Mouse (Mus musculus): Measurements from ENCODE around the gene Ttll5.

The Ttll5 gene

DNA sequence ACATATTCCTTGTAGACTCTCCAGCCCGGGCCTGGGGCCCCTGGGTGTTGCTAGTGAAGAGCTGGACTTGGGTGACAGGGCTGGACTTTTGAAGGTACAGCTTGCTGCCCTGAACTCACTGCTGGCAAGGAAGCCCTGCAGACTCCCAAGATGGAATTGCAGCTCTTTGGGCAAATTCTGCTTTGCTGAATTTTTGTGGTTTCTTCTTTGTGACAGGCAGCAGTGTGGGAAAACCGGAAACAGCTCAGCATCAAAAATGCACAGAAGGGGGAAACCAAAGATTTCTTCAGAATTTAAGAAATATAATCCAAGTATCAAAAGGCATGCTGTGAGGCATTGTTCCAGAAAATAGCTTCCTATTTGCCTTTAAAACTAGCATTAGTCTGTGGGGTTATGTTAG lies 189.7 kb downstream of the Ttll5 start:
- no peak for DNase-seq (ENCODE audit: low spot score in 2 of 2)

DNA sequence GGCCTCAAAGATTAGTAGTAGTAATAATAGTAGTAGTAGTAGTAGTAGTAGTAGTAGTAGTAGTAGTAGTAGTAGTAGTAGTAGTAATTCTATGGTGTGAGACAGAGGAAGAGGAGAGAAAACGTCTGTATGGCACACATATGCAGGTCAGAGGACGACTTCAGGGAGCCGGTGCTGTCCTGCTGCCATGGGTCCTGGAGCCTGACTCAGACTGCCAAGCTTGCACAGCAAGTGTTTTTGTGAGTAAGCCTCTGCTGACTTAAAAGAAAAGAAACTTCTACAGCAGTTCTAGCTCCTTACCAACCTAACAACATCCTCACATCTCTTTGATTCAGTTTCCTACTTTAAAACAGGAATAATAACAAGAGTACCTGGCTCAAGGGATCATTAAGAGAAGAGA lies 190.2 kb downstream of the Ttll5 start:
- no peak for DNase-seq (ENCODE audit: low spot score in 2 of 2)

DNA sequence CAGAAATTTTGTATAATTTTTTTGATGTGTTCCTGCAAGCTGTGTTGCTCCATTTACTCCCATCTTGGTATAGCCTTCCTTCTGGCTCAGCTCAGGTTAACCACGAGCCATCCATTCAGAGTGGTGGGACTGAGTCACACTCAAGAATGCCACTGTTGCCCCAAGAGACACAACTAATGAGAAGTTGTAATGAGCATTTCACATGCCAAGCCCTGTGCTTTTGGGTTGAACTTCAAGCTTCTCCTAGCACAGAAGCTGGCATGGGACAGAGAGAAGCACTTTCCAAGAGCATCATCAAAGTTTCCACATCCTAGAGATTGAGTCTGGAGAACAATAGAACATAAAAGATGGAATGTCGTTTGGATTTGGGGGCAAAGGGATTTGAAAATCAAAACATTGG lies 190.7 kb downstream of the Ttll5 start:
- DNase-seq (ENCODE audit: low spot score in 2 of 2), result no peak

DNA sequence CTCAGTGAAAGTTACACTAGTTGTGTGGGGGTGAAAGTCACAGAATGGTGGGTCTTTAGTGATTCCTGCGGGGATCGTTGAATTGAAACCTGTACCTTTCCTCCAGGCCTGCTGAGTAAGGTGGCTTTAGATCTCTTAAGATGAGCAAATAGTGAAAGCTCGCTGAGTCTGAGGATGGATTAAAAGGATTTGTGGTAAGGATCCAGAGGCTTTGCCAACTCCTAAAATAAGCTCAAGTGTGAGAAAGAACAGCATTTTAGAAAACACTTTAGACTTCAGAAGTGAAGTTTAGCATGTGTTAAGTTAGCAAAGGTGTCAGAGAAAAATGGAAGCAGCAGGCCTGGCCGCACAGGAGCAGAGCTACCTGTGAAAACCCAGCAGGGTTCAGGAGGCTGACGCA lies 192.9 kb downstream of the Ttll5 start:
- DNase-seq (ENCODE audit: low spot score in 2 of 2), result no peak

DNA sequence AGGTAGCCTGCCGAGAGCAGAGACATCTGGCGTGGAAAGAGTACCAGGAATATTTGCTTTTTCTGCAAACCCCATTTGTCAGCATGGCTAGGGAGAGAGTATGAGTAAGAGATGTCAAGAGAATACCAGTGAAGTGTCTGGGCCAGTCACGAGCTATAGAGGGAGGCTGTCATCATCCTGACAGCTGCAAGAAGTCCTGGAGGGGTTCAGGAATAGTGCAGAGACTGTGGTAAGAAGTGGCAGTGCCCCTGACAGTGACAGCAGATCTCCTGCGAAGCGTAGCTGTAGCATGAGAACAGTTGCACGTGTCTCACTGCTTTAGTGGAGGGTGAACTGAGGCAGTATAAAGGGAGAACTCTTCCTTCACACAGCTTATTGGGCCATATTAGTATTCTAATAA lies 197.1 kb downstream of the Ttll5 start:
- DNase-seq (ENCODE audit: low spot score in 2 of 2), result no peak

DNA sequence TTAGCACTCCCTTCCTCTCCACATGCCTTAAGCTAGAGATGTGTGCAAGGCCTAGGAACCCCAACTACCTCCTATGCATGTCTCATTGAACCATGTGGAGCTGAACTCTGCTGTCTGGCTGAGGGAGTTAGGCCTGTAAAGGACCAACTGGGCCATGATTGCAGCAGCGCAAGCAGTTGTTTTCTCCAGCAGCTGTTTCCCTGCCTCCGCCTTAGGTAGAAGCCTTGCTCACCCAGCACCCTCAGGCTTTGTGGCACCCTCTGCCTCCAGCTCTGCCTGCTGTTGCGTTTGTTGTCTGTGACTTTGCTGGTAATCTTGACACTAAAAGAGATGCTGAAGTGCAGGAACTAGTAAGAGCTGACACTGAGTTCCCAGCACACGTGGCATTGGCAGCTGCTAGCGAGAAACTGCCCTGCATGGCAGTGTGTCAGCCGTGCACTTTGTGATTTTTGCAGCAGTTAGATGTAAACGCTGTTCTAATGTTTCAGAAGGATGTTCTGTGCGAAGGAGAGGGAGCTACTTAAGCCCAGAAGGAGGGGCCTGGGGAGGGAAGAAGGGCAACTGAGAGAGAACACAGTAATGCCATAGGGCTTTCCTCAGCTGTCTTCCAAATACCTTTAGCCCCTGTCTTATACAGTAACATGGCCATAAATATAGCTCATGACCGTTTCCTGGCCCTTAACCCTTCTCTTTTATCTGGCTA lies 198.0 kb downstream of the Ttll5 start:
- no peak for DNase-seq (ENCODE audit: low spot score in 2 of 2)

DNA sequence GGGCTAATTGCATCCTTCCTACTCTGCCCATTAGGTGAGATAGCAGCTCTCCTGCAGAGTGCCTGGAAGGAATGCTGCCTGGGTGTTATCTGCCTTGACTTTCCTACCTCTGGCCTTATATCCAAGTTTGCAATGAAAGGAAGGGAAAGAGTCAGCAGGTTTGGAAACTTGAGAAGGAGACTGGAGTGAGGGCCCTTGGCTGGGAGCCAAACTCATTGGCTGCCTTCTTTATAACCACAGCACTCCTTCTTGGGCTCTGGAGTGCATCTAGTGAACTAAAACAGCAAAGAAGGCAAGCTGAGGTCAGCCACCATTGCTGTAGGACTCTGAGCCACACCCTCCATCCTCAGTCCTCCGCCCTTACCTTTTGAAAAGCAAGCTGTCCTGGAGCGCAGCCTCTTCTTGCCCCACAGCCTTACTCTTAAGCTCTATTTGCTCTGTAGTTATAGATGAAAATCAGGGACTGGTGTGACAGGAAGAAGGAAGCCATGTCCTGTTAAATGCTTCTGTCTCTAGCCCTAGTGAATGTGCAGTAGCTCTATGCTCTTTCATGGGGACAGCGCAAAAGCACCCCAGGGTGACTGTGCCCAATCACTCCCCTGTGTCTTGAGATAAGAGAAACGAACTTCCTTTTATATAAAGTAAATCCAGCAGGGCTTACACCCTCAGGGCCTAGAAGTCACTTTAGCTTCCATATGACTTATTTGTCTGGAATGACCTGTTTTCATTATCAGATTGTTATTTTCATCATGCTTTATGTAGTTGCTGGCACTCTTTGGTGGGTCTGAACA lies 198.8 kb downstream of the Ttll5 start:
- no peak for DNase-seq (ENCODE audit: low spot score in 2 of 2)

DNA sequence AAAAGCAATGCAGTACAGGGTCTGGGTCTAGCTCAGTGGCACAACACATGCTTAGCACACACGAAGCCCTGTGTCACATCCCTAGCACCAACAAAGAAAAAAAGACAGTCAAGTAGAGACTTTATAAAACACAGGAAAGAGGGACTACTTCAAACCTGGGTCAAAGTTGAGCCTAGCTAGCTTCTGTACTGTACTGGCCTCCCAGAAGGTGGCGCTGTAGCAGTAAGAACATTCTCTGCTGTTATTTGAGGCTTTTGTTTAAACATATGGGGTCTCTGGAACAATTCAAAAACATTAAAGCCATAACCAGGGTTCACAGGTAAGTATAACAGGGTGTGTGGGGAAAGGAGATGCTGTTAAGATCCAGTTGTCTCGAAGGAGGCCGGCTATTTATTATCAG lies 200.0 kb downstream of the Ttll5 start:
- peak in 1 of 2 experiments; percentile 35 for DNase-seq (ENCODE audit: low spot score in 2 of 2)

DNA sequence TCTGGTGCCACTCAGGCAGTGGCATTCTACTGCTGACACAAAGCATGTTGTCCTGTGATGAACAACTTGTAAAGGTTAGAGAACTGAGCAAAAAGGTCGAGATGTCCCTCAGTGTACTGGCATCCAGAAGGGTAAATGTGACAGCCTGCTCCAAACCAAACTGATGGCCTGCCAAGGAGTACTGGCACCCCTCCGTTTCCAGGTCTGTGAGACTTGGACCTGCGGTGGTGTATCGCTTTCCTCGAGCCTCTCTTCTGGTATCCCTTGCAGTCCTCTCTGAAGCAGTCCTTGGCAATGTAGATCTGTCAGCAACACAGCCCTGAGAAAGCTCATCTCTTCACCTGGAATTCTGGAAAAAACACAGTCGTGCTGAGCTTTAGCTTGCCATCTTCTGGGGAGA lies 201.0 kb downstream of the Ttll5 start:
- no peak for DNase-seq (ENCODE audit: low spot score in 2 of 2)

DNA sequence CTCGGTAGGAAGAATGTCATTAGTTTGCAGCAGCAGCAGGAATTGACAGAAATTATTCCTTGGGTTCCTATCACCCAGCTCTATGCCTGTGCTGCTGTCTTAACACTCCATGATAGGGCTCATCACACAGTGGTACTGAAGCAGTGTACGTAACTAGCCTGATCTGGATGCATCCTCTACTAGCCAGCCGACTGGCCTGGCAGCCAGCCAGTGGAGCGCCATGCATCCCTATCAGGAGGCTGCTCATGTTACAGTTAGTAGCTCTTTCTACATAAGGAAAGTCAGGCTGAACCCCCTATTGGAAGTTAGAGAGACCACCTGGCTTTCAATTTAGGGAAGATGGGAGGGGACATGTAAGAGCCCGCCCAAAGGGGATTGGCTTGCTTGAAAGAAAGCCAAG lies 202.5 kb downstream of the Ttll5 start:
- no peak for DNase-seq (ENCODE audit: low spot score in 2 of 2)

DNA sequence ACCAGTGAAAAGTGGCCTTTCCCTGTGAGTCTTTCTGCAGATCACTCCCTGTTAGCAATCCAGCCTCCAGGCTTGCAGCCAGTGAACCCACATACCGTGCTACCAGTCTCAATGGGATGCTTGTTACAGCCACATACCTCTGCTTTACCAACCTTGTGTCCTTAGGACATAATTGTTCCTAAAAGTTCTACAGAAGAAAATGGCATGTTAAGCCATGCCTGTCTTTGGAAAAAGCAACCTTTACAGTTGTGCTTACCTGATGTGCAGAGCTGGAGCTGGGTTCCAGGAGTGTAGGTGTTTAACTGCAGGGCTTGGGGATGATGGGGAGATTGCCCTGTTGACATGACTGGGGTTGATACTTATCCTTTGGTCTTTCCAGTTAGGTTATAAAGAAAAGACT lies 203.3 kb downstream of the Ttll5 start:
- DNase-seq (ENCODE audit: low spot score in 2 of 2), result no peak

DNA sequence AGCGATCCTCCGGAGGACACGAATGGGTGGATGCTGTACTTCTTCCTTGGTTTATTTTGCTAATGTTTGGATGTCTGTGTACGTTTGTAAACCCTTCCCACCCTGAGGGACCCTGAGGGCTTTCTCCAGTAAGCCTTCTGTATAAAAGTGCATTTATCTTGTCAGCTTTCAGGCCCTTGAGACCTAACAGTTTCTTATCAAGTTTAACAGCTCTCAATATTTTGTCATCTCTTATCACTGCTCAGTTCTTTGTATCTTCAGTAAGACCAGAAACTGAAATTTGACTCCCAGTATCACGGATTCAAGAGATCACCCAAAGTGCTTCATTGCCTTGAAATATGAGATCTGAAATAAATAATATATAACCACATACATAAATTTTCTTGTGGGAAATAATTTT lies 206.5 kb downstream of the Ttll5 start:
- no peak for DNase-seq (ENCODE audit: low spot score in 2 of 2)

DNA sequence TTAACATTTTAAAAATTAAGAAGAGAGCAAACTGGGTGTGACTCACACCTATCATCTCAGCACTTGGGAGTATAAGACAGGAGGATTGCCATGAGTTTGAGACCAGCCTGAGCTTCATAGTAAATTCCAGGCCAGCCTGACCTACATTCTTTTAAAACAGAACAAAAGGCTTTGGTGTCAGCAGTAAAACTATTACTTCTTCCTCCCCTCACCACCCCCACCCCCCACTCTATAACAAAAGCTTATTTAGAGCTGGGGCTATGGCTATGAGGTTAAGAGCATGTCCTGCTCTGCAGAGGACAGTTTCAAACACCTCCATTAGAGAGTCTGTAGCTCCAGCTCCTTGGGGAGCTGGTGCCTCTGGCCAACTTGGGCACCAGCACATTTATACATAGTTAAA lies 211.1 kb downstream of the Ttll5 start:
- DNase-seq (ENCODE audit: low spot score in 2 of 2), result no peak

DNA sequence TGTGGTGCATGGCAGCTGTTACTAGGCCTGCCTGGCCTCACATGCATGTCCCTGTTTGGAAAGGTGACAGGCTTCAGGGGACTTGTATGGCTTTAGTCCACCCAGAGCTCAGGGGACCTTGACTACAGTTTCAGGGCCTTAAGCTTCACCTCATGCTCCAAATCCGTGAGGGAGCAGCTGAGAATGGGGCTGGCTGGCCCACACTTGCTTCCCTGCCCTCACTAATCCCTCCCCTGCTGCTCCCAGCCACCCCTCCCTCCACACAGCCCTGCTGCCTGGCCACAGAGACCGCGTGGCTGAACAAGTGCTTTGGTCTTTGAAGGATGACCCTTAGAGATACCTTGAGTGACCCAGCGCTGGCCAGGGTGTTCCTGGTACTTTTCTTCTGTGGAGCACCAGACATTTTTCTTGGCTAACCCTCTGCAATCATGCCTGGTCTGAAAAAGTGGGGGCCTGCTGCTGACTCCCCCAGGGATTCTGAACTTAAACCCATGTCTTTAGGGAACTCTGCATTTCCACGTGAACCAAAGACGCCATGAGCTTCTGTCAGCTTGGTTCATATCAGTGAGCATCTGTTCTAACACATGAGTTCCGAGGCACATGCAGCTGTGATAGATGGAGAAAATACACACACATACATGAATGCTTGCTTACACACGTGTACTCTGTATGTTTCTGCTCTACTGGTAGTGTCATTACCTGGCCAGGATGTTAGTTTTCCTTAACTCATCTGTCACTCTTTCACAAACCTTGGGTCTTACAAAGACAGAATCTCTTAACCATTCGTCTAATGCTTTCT lies 212.1 kb downstream of the Ttll5 start:
- DNase-seq (ENCODE audit: low spot score in 2 of 2), result no peak

DNA sequence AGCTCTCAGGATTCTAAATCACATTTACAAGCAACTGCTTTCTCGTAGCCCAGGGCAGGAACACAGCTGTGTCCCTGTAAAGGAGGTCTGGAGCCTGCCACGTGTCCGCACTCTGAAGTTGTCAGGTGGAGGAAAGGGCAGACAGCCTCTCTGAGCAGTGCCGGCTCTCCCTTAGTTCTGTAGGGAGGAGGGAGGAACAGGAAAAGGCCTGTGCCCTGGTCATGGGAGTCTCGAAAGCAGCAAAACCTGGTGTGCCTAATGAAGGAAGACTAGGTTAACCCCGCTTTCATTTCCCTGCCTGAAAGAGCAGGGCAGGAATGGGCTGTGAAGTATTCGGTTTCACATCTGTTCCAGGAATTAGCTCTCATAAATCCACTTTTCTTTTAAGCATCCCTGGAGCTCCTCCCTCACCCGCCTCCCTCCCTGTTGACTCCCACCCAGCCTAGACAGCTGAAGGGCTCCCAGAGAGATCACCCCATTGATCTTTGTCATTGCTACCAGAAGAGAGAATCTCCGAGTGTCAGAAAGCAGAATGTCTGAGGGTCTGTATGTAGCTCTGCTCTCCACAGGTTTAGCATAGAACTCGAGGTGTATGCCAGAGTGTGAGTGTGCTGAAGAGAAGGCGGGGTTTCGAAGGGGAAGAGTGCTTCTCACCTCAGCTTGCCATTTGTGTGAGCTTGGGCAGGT lies 212.9 kb downstream of the Ttll5 start:
- no peak for DNase-seq (ENCODE audit: low spot score in 2 of 2)

DNA sequence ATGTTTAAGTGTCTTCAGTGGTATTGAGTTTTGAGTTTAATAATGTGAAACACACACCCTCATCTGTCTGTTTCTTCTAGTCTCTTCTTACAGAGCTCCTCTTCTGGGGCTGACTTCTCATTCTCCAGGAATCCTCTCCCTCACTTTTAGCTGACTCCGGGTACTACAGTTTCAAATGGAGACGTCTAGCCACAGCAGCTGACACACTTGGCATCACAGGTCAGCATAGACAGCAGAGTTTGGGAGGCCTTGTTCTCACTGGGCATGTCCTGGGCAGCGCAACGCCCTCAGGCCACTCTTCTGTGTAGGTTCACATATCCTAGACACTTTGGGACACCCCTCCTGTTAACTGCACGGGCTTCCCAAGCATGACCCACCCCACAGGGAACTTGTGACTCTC lies 214.6 kb downstream of the Ttll5 start:
- no peak for DNase-seq (ENCODE audit: low spot score in 2 of 2)

DNA sequence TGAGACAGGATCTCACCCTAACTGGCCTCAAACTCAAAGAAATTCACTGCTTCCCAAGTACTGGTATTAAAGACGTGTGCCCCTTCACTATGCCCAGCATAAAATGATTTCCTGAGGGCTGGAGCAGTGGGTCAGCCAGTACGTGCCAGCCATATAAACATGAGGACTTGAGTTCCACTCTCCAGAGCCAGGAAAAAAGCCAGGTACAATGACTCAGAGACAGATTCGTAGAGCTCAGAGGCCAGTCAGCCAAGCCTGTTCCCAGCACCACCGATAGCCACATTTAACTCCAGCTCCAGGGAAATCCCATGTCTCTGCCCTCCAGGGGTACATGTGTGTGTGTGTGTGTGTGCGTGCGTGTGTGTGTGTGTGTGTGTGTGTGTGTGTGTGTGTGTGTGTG lies 215.3 kb downstream of the Ttll5 start:
- no peak for DNase-seq (ENCODE audit: low spot score in 2 of 2)

DNA sequence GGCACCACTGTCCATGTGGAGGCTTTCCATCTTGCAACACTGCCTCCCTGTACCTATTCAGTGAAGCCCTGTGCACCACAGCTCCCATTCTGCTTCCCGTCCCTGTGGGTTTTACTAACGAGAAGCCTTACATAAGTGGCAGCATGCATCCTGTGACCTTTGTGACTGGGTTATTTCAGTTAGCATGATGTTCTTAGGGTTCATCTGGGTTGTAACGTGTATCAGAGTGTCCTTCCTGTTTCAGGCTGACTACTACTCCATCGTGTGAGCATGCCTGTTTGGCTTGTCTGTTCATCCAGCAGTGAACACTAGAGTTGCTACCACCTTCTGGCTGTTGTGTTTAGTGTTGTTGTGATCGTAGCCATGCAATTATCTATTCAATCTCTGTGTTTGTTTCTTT lies 221.7 kb downstream of the Ttll5 start:
- no peak for DNase-seq (ENCODE audit: low spot score in 2 of 2)

DNA sequence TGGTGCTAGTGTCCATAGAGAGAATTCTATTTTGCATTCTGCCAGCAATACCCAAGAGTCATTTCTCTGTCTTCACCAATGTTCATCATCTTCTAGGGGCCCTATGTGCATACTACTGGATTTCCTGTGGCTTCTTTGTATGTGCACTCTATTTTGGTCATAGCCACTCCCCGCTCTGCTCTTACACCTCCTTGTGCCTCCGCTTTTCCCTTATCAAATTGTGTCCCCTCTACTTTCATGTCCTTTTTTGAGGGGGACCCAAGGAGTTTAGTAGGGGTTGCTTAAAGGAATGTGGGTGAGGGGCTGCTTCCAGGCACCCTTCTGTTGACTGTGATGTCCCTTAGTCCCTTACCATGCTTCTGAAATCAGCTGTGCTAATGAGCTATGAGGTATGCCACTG lies 222.3 kb downstream of the Ttll5 start:
- DNase-seq (ENCODE audit: low spot score in 2 of 2), result no peak

DNA sequence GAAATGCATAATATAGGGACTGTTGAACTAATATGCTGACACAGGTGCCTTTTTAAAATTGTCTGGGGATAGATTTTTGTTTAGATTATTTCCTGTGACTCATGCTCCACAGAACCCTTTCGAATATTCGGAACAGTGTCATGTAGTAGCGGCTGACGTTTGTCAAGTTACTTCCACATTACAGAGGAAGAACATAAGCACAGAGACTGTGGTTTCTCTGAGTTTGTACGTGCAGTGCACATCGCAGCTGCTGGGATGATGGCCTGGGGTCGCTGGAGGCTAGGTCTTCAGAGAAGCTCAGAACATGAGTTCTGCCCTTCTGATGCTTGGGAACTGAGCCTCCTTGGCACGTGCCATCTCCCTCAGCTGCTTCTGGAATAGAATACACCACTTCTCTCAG lies 222.9 kb downstream of the Ttll5 start:
- DNase-seq (ENCODE audit: low spot score in 2 of 2), result no peak

DNA sequence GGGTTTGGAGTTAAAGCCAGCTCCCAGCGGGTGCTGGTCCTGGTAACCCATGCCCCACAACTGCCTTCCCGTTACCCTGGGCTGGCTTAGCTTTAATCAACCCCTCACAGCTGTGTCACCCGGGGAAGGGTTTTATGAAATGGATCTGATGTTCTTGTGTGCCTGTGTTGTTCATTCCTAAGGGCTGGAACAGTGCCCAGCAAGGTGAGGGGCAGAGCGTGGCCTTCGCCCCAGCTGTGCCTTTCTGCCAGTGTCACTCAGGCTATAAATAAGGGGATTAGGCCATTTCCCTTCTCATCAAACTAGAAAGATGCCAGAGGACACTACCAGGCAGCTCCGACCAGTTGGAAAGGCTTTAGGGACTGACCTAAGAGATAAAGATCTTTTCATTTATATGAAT lies 225.4 kb downstream of the Ttll5 start:
- no peak for DNase-seq (ENCODE audit: low spot score in 2 of 2)

DNA sequence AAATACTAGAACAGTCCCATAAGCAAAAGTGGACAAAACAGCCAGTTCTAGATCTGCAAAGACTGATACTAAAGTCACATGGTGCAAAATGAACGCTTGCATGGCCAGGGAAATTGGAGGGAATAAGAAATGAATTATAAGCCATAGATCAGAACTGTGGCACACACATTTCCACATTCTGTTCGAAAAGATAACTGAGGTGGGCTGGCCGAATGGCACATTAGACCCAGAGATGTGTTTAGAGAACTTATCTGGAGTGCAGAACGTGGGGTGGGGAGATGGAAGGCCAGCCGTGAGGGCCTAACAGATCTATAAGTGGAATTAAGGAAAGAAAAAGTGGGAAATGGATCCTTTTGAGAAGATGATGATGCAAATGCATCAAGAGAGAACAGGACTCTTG lies 227.0 kb downstream of the Ttll5 start:
- DNase-seq (ENCODE audit: low spot score in 2 of 2), result no peak

Data from thymus, postnatal 10 days (tissue).